Mouse (Mus musculus) kidney, postnatal 36 days (tissue): ENCODE results near the gene Atxn1.

Source experiments
- DNase-seq, 2 experiments: peaks; one replicate each; pipeline ENCODE4 v3.0.0; 2021 to 2022; ENCODE audit warnings: mixed read lengths in 2 of 2

Atxn1 gene

DNA sequence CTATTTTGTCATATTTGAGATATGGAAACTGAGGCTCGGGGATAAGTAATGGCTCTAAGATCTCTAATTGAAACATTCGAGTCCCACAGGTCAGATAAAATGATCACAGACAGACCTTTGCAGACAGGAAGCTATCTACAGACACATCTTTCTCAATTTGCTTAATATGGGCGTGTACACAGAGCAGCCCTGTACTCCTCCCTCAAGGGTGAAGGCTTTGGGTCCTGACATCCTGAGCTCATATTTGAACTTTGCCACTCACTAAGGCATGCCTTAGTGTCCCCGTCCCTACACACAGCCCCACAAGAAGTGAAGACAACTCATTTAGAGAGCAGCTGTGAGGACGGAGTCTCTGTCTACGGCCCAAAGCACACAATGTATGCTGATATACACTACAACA lies 70.6 kb downstream of the Atxn1 start:
- no peak for DNase-seq

DNA sequence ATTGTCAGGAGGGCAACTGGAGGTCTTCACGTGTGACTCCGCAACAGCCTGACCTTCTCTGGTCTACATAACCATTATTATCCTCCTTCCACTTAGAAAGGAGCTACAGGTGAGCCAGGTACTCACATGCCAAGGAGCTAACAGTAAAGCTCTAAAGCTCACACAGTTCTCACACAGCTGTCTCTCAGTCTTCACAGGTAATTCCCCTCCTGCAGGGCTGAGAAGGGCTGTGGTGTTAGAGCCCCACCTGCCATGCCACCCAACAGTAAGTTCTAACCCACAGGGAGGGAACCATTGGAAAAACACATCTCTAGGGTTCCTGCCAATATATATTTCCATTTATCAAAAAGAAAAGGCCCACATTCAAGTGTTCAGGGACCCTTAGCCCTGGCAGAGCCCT lies 73.7 kb downstream of the Atxn1 start:
- no peak for DNase-seq

DNA sequence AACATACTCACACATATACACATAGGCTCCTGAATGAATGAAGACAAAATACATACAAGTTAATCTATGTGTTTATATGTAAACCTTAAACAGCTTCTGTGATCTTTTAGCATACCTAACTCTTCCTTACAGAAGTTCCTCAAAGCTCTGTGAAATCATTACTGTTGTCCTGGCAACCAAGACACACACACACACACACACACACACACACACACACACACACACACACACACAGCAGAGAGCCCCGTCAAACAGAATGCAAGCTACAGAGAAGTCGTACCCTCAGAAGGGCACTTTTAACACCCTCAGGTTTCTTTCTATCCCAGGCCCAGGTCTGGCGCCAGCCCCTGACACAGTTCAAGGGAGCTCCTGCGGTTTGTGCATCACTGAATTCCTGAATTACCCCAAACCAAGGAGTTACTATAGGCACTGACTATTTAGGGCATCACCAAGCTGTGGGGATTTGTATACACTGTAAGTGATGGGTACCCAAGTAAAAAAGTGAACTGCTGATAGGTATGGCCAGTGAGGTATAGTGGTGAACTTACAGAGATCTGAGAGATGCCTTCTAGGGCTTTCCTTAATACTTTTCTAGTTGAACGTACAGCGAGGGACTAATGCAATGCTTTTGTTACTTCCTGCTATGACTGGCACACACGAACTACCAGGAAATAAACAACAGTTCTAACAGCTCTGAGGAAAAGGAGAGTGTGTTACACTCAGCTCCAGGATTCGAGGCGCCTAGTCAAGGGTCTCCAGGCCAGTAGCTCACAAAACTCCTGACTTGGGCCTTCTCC lies 75.7 kb downstream of the Atxn1 start:
- no peak for DNase-seq

DNA sequence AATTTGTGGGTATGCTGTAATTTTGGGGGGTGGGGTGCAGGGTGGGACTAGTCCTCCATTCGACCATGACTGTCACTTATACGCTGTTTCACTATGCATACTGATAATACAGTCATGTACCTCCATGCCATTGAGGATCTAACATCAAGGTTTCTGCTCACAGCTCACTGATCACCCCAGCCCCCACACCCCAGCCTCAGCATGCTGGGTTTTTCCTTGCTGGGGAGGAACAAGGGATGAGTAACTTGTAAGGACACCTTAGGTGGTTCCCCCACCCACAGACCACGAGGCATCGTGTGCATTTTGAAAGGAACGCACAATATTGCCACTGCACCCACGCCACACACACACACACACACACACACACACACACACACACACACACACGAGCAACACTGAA lies 79.9 kb downstream of the Atxn1 start:
- no peak for DNase-seq

DNA sequence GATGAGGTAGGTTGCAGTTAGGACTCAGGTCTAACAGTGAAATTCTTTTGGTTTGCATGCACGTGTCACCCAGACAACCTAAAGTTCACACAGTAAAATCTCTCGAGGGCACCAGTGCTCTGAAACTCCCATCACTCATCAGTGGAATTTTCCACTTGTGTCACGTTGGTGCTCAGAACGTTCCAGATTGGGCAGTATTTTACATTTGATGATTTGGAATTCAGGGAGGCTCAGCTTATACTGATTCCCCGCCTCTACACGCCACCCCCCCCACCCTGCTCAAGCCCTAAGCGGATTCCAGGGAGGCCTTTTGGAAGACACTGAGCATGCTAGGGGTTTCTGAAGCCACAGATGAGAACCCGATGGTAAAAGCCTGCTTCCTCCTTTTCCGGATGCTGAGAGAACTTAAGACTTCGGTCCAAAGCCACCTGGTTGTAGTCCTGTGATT lies 81.0 kb downstream of the Atxn1 start:
- DNase-seq, result no peak

DNA sequence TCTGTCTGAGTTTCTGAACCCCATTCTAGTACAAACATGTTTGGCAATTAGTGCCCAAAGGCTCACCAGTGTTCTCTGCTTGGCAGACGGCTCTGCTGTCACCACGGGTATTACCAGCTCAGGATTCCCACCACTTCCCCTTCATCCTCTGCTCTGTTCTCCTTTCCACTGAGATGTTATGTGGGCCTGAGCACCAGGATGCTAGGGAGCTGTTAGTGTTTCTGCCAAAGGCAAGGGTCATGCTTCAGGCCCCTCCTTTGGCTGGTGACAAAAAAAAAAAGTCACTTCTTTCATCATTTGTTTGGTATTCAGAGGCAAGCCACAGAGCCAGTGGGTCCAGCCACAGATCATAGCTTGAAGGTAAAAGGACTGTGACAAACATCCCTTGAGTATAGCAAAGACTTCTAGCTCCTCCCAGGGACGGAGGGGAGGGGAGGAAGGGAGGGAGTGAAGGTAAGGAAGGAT lies 81.8 kb downstream of the Atxn1 start:
- DNase-seq, result no peak

DNA sequence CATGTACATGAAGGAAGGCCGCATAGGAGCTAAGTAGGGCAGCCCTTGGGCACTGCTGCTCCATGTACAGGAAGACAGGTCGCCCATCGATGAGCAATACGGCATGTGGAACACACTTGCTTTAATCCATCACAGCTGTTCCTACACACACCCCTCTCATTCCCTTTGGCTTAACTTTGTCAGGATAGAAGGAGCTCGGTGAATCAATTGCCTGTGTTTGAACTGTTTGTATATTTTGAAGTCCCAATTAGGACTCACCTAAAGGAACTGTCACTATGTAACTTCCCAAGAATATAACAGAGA lies 84.3 kb downstream of the Atxn1 start:
- DNase-seq, result no peak

DNA sequence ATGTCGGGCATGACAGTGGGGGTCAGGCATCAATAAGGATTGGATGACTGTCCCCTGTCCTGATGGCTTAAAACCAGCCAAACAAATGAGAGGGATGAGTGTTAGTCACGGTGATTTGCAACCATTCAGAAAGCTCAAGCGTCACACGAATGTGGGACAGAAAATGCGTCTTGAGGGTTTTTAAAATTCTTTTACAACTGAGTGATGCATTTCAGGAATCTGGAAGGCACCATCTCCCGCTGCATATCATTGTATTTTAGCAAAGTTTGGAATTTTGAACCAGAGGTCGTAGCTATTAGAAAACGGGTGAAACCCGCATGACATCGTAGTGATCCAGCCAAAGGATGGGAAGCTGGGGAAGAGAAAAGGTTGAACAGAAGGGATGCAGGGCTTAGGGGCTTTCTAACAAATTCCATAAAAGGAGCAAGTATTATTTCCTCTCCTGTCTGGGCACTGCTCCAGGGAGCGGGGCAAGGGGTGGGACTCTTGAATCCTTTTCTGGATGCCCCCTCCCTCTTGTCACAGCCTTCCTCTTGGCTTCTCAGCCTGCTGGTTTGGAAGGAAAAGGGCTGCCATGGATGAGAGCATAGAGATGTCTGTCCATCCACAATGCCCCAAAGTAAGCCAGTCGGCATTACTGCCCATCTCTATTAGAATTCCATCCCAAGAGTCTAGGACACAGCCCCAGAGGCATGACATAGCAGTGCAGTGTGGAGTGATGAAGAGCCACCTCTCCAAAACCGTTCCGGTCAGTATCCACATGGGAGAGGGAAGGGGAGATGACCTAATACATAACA lies 84.9 kb downstream of the Atxn1 start:
- peak; percentile 41 to 71 for DNase-seq

DNA sequence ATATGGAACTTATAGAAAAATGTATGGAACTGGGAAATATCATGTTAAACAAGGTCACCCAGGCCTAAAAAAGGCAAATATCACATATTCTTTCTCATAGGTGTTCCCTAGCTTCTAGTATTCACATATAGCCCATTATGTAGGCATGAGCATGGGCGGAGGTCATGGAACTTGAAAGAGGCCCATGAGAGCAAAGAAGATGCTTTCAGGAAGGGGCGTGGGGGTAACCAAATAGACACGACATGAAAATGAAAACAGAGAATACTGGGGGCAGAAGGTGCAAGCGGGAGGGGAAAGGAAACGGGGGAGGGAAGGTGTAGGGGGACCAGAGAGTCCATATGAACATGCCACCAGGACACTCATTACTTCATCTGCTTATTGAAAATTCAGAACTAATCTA lies 87.9 kb downstream of the Atxn1 start:
- DNase-seq, result no peak

DNA sequence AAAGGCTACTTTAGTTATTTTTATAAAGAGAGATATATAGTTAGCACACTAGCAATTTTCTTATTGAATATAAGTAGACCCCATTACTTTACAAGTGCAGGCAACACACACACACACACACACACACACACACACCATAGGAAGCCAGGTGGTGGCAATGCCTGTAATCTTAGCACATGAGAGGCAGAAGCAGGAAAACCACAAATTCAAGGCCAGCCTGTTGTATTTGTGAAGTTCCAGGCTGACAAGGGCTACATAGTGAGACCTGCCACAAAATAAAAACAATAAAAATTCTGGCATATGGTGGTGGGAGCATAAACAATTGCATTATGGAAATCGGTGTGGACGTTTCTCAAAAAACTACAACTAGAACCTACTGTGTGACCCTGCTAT lies 88.4 kb downstream of the Atxn1 start:
- no peak for DNase-seq

DNA sequence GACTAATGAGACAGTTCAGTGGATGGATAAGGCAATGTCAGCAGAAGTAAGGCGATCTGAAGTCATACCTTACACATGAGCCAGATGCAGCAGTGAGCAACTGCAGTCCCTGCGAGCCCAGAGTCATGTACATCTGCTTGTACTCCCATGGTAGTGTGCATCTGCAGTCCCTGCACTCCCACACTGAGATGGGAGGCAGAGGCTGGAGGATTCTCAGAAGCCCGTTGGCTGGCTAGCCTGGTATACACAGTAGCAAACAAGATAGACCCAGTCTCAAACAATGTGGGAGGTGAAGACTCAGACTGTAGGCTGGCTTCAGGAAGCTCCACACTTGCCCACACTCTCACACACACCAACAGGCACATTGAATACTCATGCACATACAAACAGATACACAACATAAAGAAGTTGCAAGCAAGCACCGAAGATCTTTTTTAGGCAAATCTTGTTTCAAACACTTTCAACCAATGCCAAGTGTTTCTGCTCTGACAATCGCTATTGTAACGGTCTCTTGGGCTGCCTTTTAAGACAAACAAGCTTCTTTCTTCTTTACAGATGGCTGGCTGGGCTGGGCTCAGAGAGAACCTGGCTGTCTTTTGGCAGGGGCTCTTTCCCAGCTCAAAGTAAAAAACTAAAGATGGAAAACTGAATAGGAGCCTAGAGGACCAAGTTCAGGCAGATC lies 89.0 kb downstream of the Atxn1 start:
- DNase-seq, result no peak

DNA sequence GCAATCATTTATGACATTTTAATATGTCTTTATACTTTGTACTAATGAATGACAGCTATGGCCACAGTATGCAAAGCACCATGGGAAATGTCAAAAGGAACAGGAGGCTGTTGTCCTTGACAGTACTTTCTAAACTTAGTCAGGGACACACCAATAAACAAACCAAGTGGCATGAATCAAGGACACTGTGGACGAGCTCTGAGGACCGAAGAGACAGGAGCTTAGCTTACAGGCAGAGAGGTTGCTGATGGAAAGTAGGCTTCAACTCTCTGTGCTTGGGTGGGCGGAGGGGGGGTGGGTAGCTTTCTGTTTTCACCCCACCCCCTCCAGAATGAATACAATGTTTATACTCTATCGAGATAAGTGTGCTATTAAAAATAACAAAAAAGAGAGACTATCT lies 90.6 kb downstream of the Atxn1 start:
- DNase-seq, result no peak

DNA sequence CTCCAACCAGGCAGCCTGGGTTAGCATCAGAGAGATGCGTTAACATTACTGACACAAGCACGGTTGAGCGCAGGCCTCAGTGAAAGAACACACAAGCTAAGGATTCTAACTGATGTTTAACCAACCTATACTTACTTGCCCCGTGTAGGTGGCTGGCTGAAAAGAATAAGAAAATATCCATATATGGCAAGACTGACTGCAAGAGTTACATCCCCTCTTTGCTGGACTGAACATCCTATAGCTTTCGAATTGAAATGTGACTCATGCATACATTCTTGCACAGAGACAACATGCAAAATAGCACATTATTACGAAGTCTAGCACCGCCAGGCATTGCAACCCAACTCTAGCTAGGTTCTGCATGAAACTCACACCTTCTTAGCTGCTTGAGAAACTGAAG lies 91.8 kb downstream of the Atxn1 start:
- DNase-seq, result no peak

DNA sequence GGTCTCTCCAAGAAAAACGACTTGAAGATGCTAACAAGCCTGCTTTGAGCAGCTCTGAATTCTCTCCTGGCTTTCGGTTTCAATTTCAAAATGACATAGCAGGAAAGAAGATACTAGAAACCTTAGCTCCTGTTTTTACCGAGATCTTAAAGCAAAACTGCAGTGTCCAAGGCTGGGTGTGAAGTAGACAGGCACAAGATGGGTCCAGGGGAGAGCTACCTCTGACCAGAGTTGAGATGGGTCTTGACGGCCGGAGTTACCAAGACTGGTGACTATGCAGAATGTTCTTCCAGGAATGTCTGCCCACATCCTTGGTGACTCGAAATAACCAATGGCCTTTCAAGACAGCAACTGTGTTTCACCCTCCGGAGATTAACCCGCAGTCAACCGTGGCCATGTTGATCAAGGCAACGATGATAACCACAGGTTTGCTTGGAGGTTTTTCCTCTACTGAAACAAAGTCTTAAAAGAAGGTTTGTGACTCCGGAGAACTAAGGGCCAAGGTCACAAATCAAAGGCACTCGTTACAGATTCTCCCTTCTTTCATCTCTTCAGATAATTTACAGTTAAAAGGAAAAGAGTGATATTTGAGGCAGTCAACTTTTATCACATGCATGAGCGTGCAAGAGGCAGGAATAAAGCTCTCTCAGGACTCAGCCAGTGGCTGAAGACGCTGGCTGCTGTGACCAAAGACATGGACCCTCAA lies 92.6 kb downstream of the Atxn1 start:
- peak; percentile 23 to 33 for DNase-seq

DNA sequence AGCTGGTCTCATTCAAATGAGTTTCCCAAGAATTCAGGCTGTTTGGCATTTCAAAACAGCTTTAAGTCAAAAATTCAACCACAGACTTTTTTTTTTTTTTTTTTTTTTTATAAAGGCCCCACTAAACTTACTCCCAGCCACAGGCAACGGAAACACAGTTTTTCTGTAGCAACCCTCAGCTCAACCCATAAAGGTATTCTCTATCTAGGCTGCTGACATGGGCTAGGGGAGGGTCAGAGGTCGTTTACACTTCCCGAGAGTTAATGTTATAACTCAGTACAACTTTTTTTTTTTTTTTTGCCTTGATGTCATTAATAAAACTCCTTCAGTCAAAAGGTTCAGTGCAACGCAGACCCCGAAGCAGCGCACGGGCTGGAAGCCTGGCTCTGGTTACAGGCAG lies 93.3 kb downstream of the Atxn1 start:
- peak in 1 of 2 experiments; percentile 33 for DNase-seq

DNA sequence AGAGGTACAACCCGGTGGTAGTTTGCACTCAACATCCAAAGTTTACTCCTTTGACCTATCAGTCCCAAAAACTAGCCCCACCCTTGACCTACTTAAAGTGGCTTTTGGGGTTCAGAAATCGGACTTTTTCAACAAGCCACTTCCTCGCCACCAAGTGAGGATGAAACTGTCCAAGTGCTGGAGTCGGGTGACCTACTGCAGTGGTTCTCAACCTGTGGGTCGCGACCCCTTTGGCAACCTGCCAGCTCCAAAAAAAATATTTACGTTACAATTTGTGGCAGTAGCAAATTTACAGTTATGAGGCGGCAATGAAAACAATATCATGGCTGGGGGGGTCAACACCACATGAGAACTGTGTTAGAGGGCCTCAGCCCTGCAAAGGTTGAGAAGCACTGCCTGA lies 95.9 kb downstream of the Atxn1 start:
- DNase-seq, result no peak

DNA sequence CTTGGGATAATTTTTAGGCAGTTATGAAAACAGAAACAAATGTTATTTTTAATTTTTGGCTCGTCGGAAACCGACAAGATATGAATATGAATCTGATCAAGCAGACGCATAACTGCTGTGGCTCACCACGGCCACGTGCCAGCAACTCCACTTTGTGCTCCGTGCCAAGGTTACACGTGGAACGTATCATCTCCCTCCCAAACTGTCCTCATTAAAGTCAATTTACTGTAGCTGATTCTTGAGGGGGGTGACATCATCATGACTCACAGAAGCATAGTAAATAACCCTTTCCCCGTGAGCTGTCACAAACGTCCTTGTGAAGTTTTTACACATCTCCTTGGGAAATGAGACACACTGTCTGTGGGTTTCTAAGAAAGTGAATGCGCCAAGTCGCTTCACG lies 97.5 kb downstream of the Atxn1 start:
- no peak for DNase-seq

DNA sequence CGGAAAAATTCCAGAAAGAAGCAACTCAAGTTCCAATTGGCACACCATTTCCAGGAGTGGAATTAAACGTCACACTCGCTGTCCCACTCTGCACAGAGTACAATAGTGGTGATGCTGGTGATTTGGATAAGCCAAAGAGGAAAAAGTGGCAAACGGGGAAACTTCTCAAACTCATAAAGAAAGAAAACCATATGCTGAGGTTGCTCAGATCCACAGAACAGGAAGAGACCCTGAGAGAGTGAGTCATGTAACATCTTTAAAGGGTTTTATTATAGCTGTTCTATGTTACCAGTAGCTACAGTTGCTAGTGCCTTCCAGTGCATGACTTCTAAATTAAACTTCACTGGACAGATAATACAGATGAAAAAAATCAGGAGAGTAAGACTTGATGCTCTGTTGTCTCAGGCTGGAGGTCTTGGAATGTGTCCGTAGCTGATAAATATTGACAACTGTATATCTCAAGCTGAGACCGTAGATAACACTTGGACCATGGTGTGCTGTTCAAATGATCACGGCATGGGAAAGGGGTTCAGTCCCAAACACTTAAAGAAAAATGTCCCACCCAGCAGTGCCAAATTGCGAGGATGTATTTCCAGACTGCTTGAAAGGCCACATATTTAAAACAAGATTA lies 98.1 kb downstream of the Atxn1 start:
- no peak for DNase-seq

DNA sequence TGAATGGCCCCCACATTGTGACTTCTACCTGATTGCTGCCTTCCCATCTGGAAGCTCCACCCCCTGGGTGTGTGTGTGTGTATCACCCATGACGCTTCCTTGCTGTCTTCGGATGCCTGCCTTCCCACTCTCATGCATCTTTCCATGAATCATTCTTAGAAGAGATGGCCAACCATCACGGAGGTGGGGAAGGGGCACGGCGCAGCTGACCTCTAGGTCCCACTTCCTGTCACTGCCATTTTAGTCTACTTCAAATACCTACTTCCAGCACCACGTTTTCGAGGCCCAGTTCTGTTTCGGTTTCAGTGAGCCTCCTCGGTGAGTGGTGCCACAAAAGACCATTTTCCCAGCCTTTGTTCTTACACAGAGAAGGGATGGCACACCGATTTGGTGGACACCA lies 99.2 kb downstream of the Atxn1 start:
- DNase-seq, result no peak

DNA sequence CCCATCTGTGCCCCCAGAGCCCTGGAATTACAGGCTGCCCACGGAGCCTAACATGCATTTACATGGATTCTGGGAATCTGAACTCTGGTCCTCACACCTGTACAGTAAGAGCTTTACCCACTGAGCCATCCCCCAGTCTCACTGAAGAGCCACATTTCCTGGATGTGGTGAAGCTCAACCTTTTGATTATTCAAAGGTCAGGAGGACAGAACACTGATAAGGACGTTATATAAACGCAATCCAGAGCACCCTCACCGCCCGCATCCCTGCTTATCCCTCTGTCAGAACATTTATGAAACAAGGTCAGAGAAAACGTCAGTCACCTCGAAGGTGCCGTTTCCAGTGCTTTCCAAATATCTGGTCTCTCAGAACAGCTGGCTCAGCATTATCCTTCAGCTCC lies 101.0 kb downstream of the Atxn1 start:
- DNase-seq, result no peak

DNA sequence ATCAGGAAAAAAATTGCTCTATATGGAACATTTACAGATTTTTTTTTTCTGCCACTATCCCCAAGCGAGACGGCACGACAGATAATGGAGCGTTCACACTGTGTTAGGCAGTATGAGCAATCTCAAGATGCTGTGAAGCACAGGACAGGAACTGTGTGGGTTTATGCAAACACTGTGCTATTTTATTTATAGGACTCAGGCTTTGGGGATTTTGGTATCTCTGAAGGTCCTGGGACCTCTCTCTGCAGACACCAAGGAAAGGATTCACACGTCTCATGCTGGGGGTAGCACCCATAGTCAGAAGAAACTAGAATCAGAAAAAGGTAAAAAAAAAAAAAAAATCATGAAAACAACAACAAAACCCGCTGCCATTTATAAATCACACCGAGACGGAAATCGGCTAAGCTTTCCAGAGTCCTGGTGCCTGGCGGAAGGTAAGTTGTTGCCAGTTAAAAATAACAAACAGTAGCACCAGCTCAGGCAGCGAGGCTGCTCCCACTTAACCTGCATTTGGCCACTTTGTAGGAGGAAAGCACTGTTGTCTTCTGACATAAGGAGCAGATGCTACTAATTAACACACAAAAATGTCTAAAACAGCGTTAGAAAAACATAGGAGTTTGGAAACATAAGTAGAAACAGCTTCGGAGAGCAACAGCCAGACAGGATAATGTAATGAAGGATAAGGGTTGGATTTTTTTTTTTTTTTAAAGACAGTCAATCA lies 102.8 kb downstream of the Atxn1 start:
- no peak for DNase-seq

DNA sequence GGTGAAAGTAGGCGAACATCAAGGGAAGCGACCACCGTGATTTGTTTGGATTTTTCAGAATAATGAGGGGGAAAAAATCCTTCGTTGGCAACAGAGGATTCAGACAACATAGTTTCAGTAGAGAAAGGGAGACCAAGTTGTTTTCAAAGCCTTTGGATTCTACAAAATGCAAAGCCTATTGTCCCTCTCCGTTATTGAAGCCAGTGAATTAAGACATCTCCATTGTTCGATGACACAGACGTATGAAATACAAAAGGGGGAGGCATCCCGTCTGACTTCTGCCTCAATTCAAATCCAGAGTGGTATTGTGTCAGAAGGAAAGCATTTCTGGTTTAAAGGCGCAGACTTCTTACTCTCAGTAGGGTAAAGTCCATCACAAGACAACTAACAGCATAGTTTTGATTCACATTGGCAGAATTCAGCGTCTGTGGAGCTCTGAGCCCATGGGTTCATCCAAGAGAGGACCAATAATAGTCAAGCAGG lies 103.7 kb downstream of the Atxn1 start:
- DNase-seq, result no peak
